In genomic region chr7:137438179-137438550, GRCm38 (mm10) we compare ENCODE assay signal across 1 mouse cellular context.
TF ChIP-seq lines count a peak whose summit lies in the region.

No protein-coding gene starts in this region.

TF ChIP-seq in MEL, 35 proteins besides CTCF, POLR2A, EP300 and RAD21 (continued from another document):
- TF ChIP-seq CHD2 (IDR thresholded peaks at IDR 0.05; ENCODE audit: low read length) (no peak), E2F4 (IDR thresholded peaks at IDR 0.05; ENCODE audit: borderline replicate concordance, low read depth, low read length) (no peak), POLR2AphosphoS2 (IDR thresholded peaks at IDR 0.05; ENCODE audit: low read length) (no peak), HCFC1 (IDR thresholded peaks at IDR 0.05; ENCODE audit: low read depth, low read length) (no peak), MEF2A (IDR thresholded peaks at IDR 0.05; ENCODE audit: extremely low read depth, insufficient replicate concordance, low read depth, low read length, poor library complexity, severe bottlenecking) (no peak)
TF ChIP-seq in MEL: peak in this region for 0.
